Mouse (Mus musculus): Measurements from ENCODE around the gene Krtap11-1. TPM values are rescaled to one million over a fixed set of nuclear protein-coding genes. Genes with fewer than 3 reads are reported as not detected.

The Krtap11-1 gene
- not detected in 2 replicates for polyA plus RNA-seq (2012; rRNA removed; ENCODE audit: low replicate concordance)

DNA sequence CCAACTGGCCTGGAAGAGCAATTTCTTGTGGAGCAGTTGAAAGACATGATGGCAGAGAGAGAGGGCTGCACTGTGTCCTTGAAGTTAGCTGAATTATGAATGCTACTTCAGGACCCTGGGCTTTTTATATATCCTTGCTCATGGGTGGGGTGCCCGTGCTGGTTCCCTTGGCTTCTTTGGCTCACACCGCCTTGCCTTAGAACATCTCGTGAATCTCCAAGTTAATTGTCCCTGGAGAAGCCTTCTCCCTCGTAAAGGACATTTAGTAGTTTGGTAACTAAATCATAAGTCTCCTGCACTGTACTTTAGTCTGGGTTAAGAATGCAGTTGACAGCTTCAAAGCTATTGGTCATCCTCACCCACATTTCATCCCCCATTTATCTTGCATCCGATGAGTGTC is at the start of gene Krtap11-1:
Gene Krtap11-1, minus strand, starts transcription at position 101 of the 400 bp plus-strand sequence.

Other genes with a start within 250 kb of the Krtap11-1 start
- gene Krtap21-1, start 167.3 kb downstream of the Krtap11-1 start, polyA plus RNA-seq (2012; rRNA removed; ENCODE audit: low replicate concordance) = not detected in 2 replicates
- gene Krtap6-2, start 151.1 kb downstream of the Krtap11-1 start, polyA plus RNA-seq (2012; rRNA removed; ENCODE audit: low replicate concordance) = not detected in 2 replicates
- not detected in 2 replicates for gene Krtap8-1, start 83.2 kb downstream of the Krtap11-1 start, polyA plus RNA-seq (2012; rRNA removed; ENCODE audit: low replicate concordance)
- not detected in 2 replicates for gene Krtap7-1, start 62.9 kb downstream of the Krtap11-1 start, polyA plus RNA-seq (2012; rRNA removed; ENCODE audit: low replicate concordance)